Mouse (Mus musculus) gastrocnemius, postnatal 14 days (tissue): ENCODE measurements around the gene Cog2. TPM values are rescaled to one million over a fixed set of nuclear protein-coding genes. Genes with fewer than 3 reads are reported as not detected.

Experiments used
- DNase-seq: peaks from one replicate; pipeline ENCODE4 v3.0.0; 2021; ENCODE audit warnings: mixed read lengths
- intact Hi-C: fragments of 180-260 bp; cut with DNase I; formaldehyde crosslinking; loops from one replicate; pipeline ENCODE4 v1.15.1; 2025; ENCODE audit warnings: low total_unique reads
- total RNA-seq, 2 experiments: library from RNA; stranded (reverse); gene quantifications; 2 replicates each; pipeline ENCODE4 v1.2.3; 2021

Cog2 gene
- total RNA-seq, 2 experiments from 2014 or later = 18.7 to 19.8 TPM

- intact Hi-C loops = loop anchor here (10.0 kb wide), 1 partner anchor 104 kb away; no protein-coding TSS in a partner anchor
- DNase-seq = no peak
Observed at GRCm38 (mm10) chr8:124508321-124508695, 12.3 kb upstream of the Cog2 start.

- intact Hi-C loops = loop anchor here (10.0 kb wide), 1 partner anchor 104 kb away; no protein-coding TSS in a partner anchor
- DNase-seq = no peak
Observed at GRCm38 (mm10) chr8:124509156-124509555, 11.4 kb upstream of the Cog2 start.

GRCm38 (mm10) chr8:124516039-124516438 is 4.5 kb upstream of the Cog2 start:
- intact Hi-C loops = loop anchor here (5.0 kb wide), 1 partner anchor 56 kb away; no protein-coding TSS in a partner anchor
- DNase-seq = no peak

GRCm38 (mm10) chr8:124516525-124516924 is 4.0 kb upstream of the Cog2 start:
- DNase-seq = no peak
- intact Hi-C loops = loop anchor here (5.0 kb wide), 1 partner anchor 56 kb away; no protein-coding TSS in a partner anchor

- intact Hi-C loops = loop anchor here (5.0 kb wide), 1 partner anchor 55 kb away; no protein-coding TSS in a partner anchor
- DNase-seq = no peak
Observed at GRCm38 (mm10) chr8:124517142-124517541, 3.4 kb upstream of the Cog2 start.

GRCm38 (mm10) chr8:124521946-124522345 is 1.4 kb downstream of the Cog2 start:
- intact Hi-C loops = no loop called here
- DNase-seq = no peak

GRCm38 (mm10) chr8:124526261-124526660 is 5.7 kb downstream of the Cog2 start:
- intact Hi-C loops = loop anchor here (5.0 kb wide), 1 partner anchor 36 kb away; no protein-coding TSS in a partner anchor

GRCm38 (mm10) chr8:124530076-124530475 is 9.5 kb downstream of the Cog2 start:
- peak; percentile 31 for DNase-seq
- intact Hi-C loops = no loop called here

More at GRCm38 (mm10) chr8:124526261-124526660, 5.7 kb downstream of the Cog2 start:
- DNase-seq = no peak

GRCm38 (mm10) chr8:124530556-124530955 is 10.0 kb downstream of the Cog2 start:
- intact Hi-C loops = no loop called here

GRCm38 (mm10) chr8:124530996-124531395 is 10.4 kb downstream of the Cog2 start:
- intact Hi-C loops = no loop called here
- DNase-seq = no peak

More at GRCm38 (mm10) chr8:124530556-124530955, 10.0 kb downstream of the Cog2 start:
- DNase-seq = no peak

- intact Hi-C loops = no loop called here
- DNase-seq = no peak
Observed at GRCm38 (mm10) chr8:124532626-124533025, 12.1 kb downstream of the Cog2 start.

GRCm38 (mm10) chr8:124535451-124535850 is 14.9 kb downstream of the Cog2 start:
- no peak for DNase-seq
- intact Hi-C loops = no loop called here

- no peak for DNase-seq
- intact Hi-C loops = no loop called here
Observed at GRCm38 (mm10) chr8:124540906-124541305, 20.3 kb downstream of the Cog2 start.

- no peak for DNase-seq
- intact Hi-C loops = no loop called here
Observed at GRCm38 (mm10) chr8:124542001-124542400, 21.4 kb downstream of the Cog2 start.

- intact Hi-C loops = no loop called here
- DNase-seq = no peak
Observed at GRCm38 (mm10) chr8:124543272-124543671, 22.7 kb downstream of the Cog2 start.

- intact Hi-C loops = no loop called here
- DNase-seq = no peak
Observed at GRCm38 (mm10) chr8:124546371-124546770, 25.8 kb downstream of the Cog2 start.

- no peak for DNase-seq
- intact Hi-C loops = no loop called here
Observed at GRCm38 (mm10) chr8:124546815-124547214, 26.2 kb downstream of the Cog2 start.

- intact Hi-C loops = no loop called here
- no peak for DNase-seq
Observed at GRCm38 (mm10) chr8:124547269-124547668, 26.7 kb downstream of the Cog2 start.

- intact Hi-C loops = no loop called here
- DNase-seq = no peak
Observed at GRCm38 (mm10) chr8:124548187-124548586, 27.6 kb downstream of the Cog2 start.

GRCm38 (mm10) chr8:124551011-124551661 is 30.6 kb downstream of the Cog2 start:
- intact Hi-C loops = no loop called here
- DNase-seq = no peak

GRCm38 (mm10) chr8:124555113-124555750 is 34.7 kb downstream of the Cog2 start:
- intact Hi-C loops = no loop called here
- DNase-seq = no peak
